Mouse (Mus musculus) midbrain, embryonic 12.5 days (tissue): ENCODE data around the gene Trappc3l. TPM values are rescaled to one million over a fixed set of nuclear protein-coding genes. Genes with fewer than 3 reads are reported as not detected.

ENCODE experiments used
- ATAC-seq: fragments of 200-750 bp; cut with Nextera tagmentation; 2 replicates; pipeline ENCODE4 v1.8.0; 2017; ENCODE audit warnings: low read depth, moderate TSS enrichment, moderate library complexity; ENCODE audit not compliant: low FRiP score
- H3K27ac ChIP-seq: fragments of 300-500 bp; sonication (generic); replicated peaks from 2 replicates; pipeline ENCODE4 v1.5.1; 2016; ENCODE audit warnings: mild to moderate bottlenecking
- H3K27me3 ChIP-seq: fragments of 300-500 bp; sonication (generic); 2 replicates; pipeline ENCODE4 v1.6.1; 2016; ENCODE audit warnings: mild to moderate bottlenecking
- H3K36me3 ChIP-seq: fragments of 300-500 bp; sonication (generic); 2 replicates; pipeline ENCODE4 v1.6.1; 2016
- H3K4me1 ChIP-seq: fragments of 300-500 bp; sonication (generic); 2 replicates; pipeline ENCODE4 v1.6.1; 2016
- H3K4me2 ChIP-seq: fragments of 300-500 bp; sonication (generic); replicated peaks from 2 replicates; pipeline ENCODE4 v1.6.1; 2016; ENCODE audit warnings: mild to moderate bottlenecking, moderate library complexity
- H3K4me3 ChIP-seq: fragments of 300-500 bp; sonication (generic); 2 replicates; pipeline ENCODE4 v1.5.1; 2016; ENCODE audit warnings: mild to moderate bottlenecking
- H3K9ac ChIP-seq: fragments of 300-500 bp; sonication (generic); replicated peaks from 2 replicates; pipeline ENCODE4 v1.6.1; 2016; ENCODE audit warnings: mild to moderate bottlenecking, moderate library complexity
- H3K9me3 ChIP-seq: fragments of 300-500 bp; sonication (generic); 2 replicates; pipeline ENCODE4 v1.6.1; 2016; ENCODE audit warnings: mild to moderate bottlenecking
- WGBS: fragments of 180-500 bp; shearing (Covaris S2); methylation state at CpG from one replicate; pipeline ENCODE4 v1.1.7; 2016; 5-methylcytosine and 5-hydroxymethylcytosine counted together
- polyA plus RNA-seq: library from polyadenylated mRNA; unstranded; fragments of >200 nt; fragmentation: Nextera tagmentation; extraction: Ambion mirVana; gene quantifications from 2 replicates; pipeline ENCODE4 v1.2.1, GENCODE M21; 2016

The Trappc3l gene
- polyA plus RNA-seq, 1 experiment from 2014 or later, result not detected

DNA sequence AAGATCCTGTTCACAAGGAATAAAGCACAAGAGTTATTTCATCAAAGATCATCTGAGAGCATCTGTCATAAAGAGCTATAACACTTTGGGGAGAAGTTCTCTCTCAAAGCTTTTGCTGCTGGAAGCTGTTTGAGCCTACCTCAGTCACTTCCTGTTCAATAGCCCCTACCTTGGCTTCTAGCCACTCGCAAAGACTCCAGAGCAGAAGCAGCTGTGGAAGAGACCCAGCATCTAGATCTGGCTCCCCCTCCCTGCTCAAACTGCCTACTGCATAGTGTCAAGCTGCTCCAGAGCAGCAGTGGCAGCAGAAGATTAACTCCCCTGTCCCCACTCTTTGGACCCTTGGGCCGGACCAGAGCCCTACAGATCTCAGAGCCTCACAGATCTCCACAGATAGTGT, 16.6 kb downstream of the Trappc3l start:
- Histone ChIP-seq H3K9me3 (no peaks in the 10 kb centered on the region), H3K27ac (no peak overlapping the region), H3K4me1 (no peaks in the 10 kb centered on the region), H3K9ac (no peak overlapping the region), H3K27me3 (no peaks in the 10 kb centered on the region), H3K4me2 (no peak overlapping the region), H3K4me3 (no peak overlapping the region), H3K36me3 (no peaks in the 10 kb centered on the region)
- ATAC-seq, result no peak
- 88% methylated on average over 2 of the region's 2 CpGs for WGBS

DNA sequence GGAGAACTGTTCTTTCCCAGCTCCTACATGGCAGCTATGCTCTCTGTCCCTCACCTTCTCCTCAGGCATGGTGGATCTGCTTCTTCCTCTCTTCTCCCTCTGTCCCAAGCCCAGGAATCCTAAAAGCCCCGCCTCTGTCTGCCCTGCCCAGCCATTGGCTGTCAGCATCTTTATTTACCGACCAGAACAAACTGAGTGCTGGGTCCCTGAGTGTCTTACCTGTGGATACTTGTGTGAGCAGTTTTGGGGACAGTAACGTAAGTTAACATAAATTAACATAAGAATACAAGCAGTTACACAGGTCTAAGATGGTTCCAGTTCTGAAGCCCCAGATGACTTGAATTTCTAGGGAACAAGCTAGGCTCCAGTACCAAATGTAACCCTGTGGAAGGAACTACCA, 29.2 kb downstream of the Trappc3l start:
- Histone ChIP-seq H3K9me3 (no peaks in the 10 kb centered on the region), H3K4me2 (no peak overlapping the region), H3K27me3 (no peaks in the 10 kb centered on the region), H3K27ac (no peak overlapping the region), H3K4me3 (no peak overlapping the region), H3K4me1 (peaks cover 4% of the 10 kb centered on the region; the same call in 1 of the 2 replicates), H3K9ac (no peak overlapping the region), H3K36me3 (no peaks in the 10 kb centered on the region)
- WGBS, result 59% methylated on average over 3 of the region's 3 CpGs
- ATAC-seq, result no peak

DNA sequence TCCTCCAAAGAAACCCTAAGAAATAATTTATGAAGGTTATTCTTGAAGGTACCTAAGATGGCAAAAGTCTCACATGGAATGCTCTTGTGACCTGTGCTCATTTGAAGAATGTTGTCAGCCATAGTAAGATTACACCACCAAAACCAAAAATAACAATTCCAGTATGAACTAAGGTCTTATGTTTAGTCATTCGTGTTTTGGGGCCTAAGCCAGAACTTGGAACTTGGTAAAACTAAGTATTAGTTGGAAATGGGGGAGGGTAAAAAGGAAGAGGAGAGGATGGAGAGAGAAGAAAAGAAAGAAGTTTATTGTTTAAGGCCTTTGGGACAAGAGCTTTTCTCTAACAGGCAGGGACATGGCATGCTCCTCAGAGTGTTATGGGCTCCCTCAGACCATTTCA, 32.2 kb downstream of the Trappc3l start:
- Histone ChIP-seq H3K4me3 (no peak overlapping the region), H3K27me3 (no peaks in the 10 kb centered on the region), H3K27ac (no peak overlapping the region), H3K4me2 (no peak overlapping the region), H3K9me3 (no peaks in the 10 kb centered on the region), H3K9ac (no peak overlapping the region), H3K4me1 (peaks cover 4% of the 10 kb centered on the region; the same call in 1 of the 2 replicates), H3K36me3 (no peaks in the 10 kb centered on the region)
- ATAC-seq, result no peak
- 84% methylated on average over 1 of the region's 1 CpGs for WGBS

DNA sequence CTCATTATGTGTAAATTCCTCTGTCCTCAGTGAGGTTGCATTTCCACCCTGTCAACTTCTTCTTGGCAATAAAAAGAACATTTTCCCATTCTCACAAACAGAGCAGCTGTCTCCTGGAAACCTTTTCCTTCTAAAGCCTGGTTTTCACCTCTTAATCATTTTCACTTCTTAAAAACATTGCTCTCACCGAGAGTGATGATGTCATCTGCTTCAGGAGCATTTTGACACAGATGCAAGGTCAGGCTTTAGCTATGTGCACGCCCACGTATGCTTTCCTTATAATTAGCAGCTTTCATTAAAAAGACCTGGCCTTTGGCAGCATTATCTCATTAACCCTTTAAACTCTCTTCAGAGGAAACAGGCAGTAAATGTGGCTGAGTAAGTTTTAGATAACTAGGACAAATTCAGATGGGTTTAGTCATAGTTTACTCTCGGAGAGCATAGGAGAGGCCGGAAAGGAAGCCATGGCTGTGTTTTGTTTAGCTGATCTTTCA, 33.6 kb downstream of the Trappc3l start:
- H3K27ac ChIP-seq, result no peak overlapping the region
- no peak for ATAC-seq
- H3K9ac ChIP-seq, result no peak overlapping the region
- H3K27me3 ChIP-seq, result no peaks in the 10 kb centered on the region
- peaks cover 4% of the 10 kb centered on the region; the same call in 1 of the 2 replicates for H3K4me1 ChIP-seq
- H3K9me3 ChIP-seq, result no peaks in the 10 kb centered on the region
- no peak overlapping the region for H3K4me3 ChIP-seq
- WGBS, result 71% methylated on average over 5 of the region's 5 CpGs
- no peaks in the 10 kb centered on the region for H3K36me3 ChIP-seq
- H3K4me2 ChIP-seq, result no peak overlapping the region

DNA sequence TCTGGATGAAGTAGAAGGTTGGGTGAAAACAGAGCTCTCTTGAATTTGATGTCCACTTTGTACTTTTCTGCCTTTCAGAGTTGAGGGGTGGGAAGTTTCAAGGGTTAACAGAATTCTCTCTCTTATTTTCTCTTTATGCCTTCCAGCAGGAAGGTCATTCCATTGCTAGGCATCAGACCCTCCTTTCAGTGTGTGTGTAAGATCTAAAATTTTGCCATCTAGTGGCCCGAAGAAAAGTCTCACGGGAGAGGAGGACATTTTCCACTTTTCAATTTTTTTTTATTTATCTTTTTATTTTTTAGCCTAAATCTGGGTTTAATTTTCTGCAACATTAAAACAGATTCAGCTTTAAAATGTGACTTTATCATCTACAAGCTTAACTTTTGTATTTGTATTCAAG, 34.3 kb downstream of the Trappc3l start:
- H3K9ac ChIP-seq, result no peak overlapping the region
- no peak overlapping the region for H3K4me3 ChIP-seq
- 74% methylated on average over 2 of the region's 2 CpGs for WGBS
- no peaks in the 10 kb centered on the region for H3K27me3 ChIP-seq
- peaks cover 4% of the 10 kb centered on the region; the same call in 1 of the 2 replicates for H3K4me1 ChIP-seq
- H3K9me3 ChIP-seq, result no peaks in the 10 kb centered on the region
- no peak for ATAC-seq
- no peaks in the 10 kb centered on the region for H3K36me3 ChIP-seq
- H3K4me2 ChIP-seq, result no peak overlapping the region
- H3K27ac ChIP-seq, result no peak overlapping the region

DNA sequence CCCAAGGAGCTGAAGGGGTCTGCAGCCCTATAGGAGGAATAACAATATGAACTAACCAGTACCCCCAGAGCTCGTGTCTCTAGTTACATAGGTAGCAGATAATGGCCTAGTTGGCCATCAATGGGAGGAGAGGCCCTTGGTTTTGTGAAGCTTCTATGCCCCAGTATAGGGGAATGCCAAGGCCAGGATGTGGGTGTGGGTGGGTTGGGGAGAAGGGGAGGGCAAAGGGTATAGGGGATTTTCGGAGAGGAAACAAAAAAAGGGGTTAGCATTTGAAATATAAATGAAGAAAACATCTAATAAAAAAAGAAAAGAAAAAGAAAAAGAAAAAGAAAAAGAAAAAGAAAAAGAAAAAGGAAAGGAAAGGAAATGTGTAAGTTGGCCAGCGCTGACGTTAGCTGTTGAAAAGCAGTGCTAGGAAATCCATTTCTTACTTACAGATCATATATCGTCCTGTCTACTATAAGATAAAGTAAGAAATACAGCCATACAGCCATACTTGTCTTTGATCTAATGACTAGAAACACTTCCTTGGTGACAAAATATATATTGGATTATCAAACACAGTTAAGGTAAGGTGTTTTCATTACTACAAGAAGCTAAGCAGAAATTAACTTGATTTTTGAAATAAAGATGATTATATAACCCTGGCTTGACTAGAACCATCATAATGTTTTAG, 37.3 kb downstream of the Trappc3l start:
- H3K9me3 ChIP-seq, result no peaks in the 10 kb centered on the region
- no peak overlapping the region for H3K9ac ChIP-seq
- H3K4me2 ChIP-seq, result no peak overlapping the region
- no peaks in the 10 kb centered on the region for H3K27me3 ChIP-seq
- no peak for ATAC-seq
- H3K4me3 ChIP-seq, result no peak overlapping the region
- WGBS, result 85% methylated on average over 5 of the region's 5 CpGs
- no peaks in the 10 kb centered on the region for H3K36me3 ChIP-seq
- peaks cover 4% of the 10 kb centered on the region; the same call in 1 of the 2 replicates for H3K4me1 ChIP-seq
- H3K27ac ChIP-seq, result no peak overlapping the region

DNA sequence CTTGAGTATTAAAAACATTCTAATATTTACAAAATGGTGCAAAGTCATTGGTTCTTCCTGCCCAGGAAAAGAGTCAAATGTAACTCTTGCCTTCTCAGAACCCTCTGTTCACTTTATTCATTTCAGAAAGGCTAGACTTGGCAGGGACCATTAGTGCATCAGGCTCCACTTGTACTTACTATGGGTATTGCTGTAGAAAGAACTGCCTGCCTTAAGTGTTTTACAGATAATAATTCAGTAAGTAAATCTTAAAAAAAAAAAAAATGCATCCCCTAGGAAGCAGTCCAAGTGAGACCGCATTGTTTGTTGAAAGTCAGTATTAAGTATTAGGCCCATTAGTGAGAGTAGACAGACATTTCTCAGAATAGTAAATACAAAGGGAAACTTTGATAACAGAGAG, 49.1 kb downstream of the Trappc3l start:
- no peak for ATAC-seq
- Histone ChIP-seq H3K4me3 (no peak overlapping the region), H3K9ac (no peak overlapping the region), H3K36me3 (no peaks in the 10 kb centered on the region), H3K9me3 (no peaks in the 10 kb centered on the region), H3K27ac (no peak overlapping the region), H3K27me3 (no peaks in the 10 kb centered on the region), H3K4me1 (no peaks in the 10 kb centered on the region), H3K4me2 (no peak overlapping the region)
- 100% methylated on average over 1 of the region's 1 CpGs for WGBS

DNA sequence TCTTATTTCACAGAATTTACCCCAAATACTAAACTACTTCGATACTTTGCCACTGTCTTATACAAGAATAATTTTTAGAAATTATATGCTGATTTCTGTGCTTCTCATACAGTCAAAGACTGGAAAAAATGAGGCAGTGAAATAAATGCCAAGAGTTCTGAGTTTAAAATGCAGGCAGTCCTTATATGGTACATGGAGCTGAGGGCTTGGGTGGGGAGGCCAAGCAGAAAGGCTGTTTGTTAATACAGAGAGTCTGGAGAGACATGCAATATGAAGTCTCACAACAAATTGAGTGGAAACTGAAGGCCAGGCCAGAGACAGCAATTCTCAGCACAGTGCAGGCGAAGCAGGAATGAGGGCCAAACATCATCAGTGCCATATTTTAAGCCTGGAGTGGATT, 51.1 kb downstream of the Trappc3l start:
- Histone ChIP-seq H3K27me3 (no peaks in the 10 kb centered on the region), H3K4me1 (no peaks in the 10 kb centered on the region), H3K36me3 (no peaks in the 10 kb centered on the region), H3K4me3 (no peak overlapping the region), H3K27ac (no peak overlapping the region), H3K9me3 (no peaks in the 10 kb centered on the region), H3K4me2 (no peak overlapping the region), H3K9ac (no peak overlapping the region)
- ATAC-seq, result no peak
- 82% methylated on average over 2 of the region's 2 CpGs for WGBS

DNA sequence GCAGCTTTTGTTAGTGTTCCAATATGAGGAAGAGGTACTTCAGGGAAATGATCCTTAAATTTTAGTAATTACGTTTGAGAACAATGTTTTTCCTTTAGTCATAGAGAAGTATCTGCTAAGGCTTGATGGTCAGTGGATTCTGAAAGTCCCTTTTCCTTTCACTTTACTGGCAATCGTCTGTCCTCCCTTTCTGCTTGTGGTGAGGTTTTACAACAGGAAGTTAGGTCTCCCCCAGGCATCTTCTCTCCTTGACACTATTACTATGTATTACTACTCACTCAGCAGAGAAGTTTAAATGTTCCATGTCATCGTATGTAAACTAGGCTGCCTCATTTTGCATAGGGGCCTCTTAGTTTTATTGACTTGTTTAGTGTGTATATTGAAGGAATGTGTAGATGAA, 52.1 kb downstream of the Trappc3l start:
- Histone ChIP-seq H3K4me1 (no peaks in the 10 kb centered on the region), H3K4me2 (no peak overlapping the region), H3K27ac (no peak overlapping the region), H3K9ac (no peak overlapping the region), H3K27me3 (no peaks in the 10 kb centered on the region), H3K36me3 (no peaks in the 10 kb centered on the region), H3K4me3 (no peak overlapping the region), H3K9me3 (no peaks in the 10 kb centered on the region)
- ATAC-seq, result no peak
- 86% methylated on average over 3 of the region's 3 CpGs for WGBS

DNA sequence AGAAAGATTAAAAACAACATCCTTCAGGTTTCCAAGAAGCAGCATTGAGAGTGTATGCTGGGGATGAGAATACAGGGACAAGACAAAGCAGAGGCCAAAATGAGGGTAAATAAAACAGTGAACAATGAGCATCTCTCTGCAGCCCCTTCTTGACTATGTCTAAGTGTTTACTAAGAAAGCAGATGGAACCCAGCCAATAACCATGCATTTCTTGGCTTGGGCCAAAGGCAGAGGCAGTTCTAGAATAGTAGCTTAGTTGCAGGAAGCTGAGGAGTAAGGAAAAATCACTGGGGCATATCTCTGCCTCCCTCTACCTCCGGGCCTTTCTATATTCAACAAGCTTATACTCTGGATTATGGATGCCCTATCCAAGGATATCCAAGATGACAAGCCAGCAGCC, 53.1 kb downstream of the Trappc3l start:
- Histone ChIP-seq H3K27me3 (no peaks in the 10 kb centered on the region), H3K9me3 (no peaks in the 10 kb centered on the region), H3K27ac (no peak overlapping the region), H3K4me1 (no peaks in the 10 kb centered on the region), H3K9ac (no peak overlapping the region), H3K4me3 (no peak overlapping the region), H3K36me3 (no peaks in the 10 kb centered on the region), H3K4me2 (no peak overlapping the region)
- WGBS, result 86% methylated on average over 1 of the region's 1 CpGs
- ATAC-seq, result no peak

DNA sequence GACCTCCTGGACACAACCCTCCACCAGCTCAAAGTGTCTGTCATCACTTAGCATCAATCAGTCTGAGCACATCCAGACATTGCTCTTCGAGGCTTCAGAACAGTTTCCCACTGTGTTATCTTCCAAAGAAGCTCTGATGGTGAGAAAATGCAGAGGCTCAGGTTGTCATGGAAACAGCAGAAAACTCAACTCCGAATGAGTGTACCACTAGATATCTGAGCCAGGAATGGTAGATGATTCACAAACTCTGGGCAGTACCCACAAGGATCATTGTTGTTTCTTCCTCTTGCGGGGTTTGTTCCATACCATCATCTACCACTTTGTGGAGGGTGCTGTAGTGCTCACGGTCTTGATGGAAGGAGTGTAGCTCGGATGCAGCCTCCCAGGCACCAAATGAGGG, 54.5 kb downstream of the Trappc3l start:
- 0 out of 2 replicates have a peak, but pooled peaks cover 2% of the 10 kb centered on the region for H3K4me1 ChIP-seq
- H3K9me3 ChIP-seq, result no peaks in the 10 kb centered on the region
- no peak overlapping the region for H3K4me3 ChIP-seq
- ATAC-seq, result no peak
- WGBS, result 74% methylated on average over 5 of the region's 5 CpGs
- H3K36me3 ChIP-seq, result no peaks in the 10 kb centered on the region
- H3K27ac ChIP-seq, result no peak overlapping the region
- H3K27me3 ChIP-seq, result no peaks in the 10 kb centered on the region
- H3K4me2 ChIP-seq, result no peak overlapping the region
- H3K9ac ChIP-seq, result no peak overlapping the region

DNA sequence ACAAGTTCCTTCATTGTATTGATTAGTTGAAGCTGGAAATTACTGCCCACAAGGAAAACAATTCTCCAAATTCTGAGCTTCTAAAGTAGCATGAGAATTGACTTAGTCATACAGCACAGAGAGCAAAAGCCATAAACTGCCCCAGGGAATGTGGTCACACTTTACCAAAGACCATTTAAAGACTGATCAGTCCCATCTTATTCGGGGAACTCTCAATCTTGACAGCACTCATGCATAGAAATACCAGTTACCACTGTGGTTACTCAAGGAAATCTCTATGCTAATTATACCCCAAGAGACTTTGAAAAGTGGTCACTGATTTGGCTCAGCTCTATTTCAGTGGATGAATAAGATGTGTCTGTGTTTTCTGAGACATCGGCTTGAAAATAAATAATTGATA, 57.8 kb downstream of the Trappc3l start:
- no peak overlapping the region for H3K9ac ChIP-seq
- no peak overlapping the region for H3K4me3 ChIP-seq
- no peak for ATAC-seq
- no peaks in the 10 kb centered on the region for H3K36me3 ChIP-seq
- H3K9me3 ChIP-seq, result no peaks in the 10 kb centered on the region
- no peak overlapping the region for H3K27ac ChIP-seq
- 73% methylated on average over 2 of the region's 2 CpGs for WGBS
- no peak overlapping the region for H3K4me2 ChIP-seq
- 0 out of 2 replicates have a peak, but pooled peaks cover 2% of the 10 kb centered on the region for H3K4me1 ChIP-seq
- H3K27me3 ChIP-seq, result no peaks in the 10 kb centered on the region

DNA sequence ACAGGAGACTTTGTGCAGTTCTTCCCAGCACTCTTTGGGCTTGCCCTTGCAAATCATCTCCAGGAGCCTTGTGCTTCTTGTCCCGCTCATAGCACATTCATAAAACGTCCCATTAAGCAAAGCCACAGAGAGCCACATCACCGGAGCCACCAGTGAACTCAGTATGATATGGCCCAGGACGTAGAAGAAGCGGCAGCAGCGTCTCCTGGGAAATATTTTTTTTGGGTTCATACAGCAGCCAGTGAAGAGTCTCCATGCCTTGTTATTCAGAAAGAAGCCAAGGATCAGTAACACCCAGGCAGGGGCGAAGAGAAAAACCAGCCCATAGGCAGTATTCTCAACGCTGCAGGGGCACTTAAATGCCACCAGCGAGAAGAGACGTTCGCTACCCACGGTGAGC, 58.6 kb downstream of the Trappc3l start:
- Histone ChIP-seq H3K4me2 (peak overlapping the region; percentile 35), H3K4me3 (peak overlapping the region; percentile 10; the same call in 1 of the 2 replicates), H3K9ac (0 out of 2 replicates have a peak overlapping the region, but pooled peaks have one; percentile 24), H3K4me1 (0 out of 2 replicates have a peak, but pooled peaks cover 2% of the 10 kb centered on the region), H3K27ac (no peak overlapping the region), H3K27me3 (no peaks in the 10 kb centered on the region), H3K36me3 (no peaks in the 10 kb centered on the region), H3K9me3 (no peaks in the 10 kb centered on the region)
- 66% methylated on average over 12 of the region's 12 CpGs for WGBS
- no peak for ATAC-seq
